Mouse (Mus musculus) liver, embryonic 14.5 days (tissue): ENCODE data around the gene Kctd20. TPM values are rescaled to one million over a fixed set of nuclear protein-coding genes. Genes with fewer than 3 reads are reported as not detected.
A peak's percentile ranks its signal among the peaks of the same experiment; 100 is the strongest.

ENCODE experiments used
- ATAC-seq: fragments of 200-750 bp; cut with Nextera tagmentation; 2 replicates; pipeline ENCODE4 v1.8.0; 2017; ENCODE audit warnings: moderate number of reproducible peaks, mild to moderate bottlenecking, moderate library complexity; ENCODE audit not compliant: insufficient read depth
- DNase-seq, 3 experiments: peaks; one replicate each; pipeline ENCODE4 v3.0.0-alpha.2; 2012 to 2013; ENCODE audit warnings: low read depth in 3 of 3, low spot score in 3 of 3
- H3K27ac ChIP-seq: fragments of 300-500 bp; sonication (generic); 2 replicates; pipeline ENCODE4 v1.5.1; 2014; ENCODE audit warnings: moderate library complexity, mild to moderate bottlenecking, control low read depth, inconsistent platforms
- H3K27me3 ChIP-seq: fragments of 300-500 bp; sonication (generic); 2 replicates; pipeline ENCODE4 v1.6.1; 2014; ENCODE audit warnings: mild to moderate bottlenecking, low read length, moderate library complexity; ENCODE audit not compliant: control insufficient read depth, insufficient read depth
- H3K36me3 ChIP-seq: fragments of 300-500 bp; sonication (generic); replicated peaks from 2 replicates; pipeline ENCODE4 v1.6.1; 2014; ENCODE audit warnings: low read depth; ENCODE audit not compliant: control insufficient read depth, insufficient read depth
- H3K4me1 ChIP-seq, 2 experiments: fragments of 200-500 bp in 1 of 2; fragments of 300-500 bp in 1 of 2; sonication (generic) in 1 of 2; replicated peaks; 2 replicates each; pipeline ENCODE4 v1.6.1; 2012 to 2014; ENCODE audit warnings: antibody characterized with exemption in 1 of 2, inconsistent platforms in 1 of 2, low read length in 1 of 2; ENCODE audit not compliant: control insufficient read depth in 2 of 2, insufficient read depth in 2 of 2
- H3K4me2 ChIP-seq: fragments of 300-500 bp; sonication (generic); 2 replicates; pipeline ENCODE4 v1.6.1; 2014; ENCODE audit warnings: low read depth, mild to moderate bottlenecking, control low read depth, moderate library complexity
- H3K4me3 ChIP-seq, 2 experiments: fragments of 200-500 bp in 1 of 2; fragments of 300-500 bp in 1 of 2; sonication (generic) in 1 of 2; 2 replicates each; pipeline ENCODE4 v1.5.1; 2012 to 2014; ENCODE audit warnings: low read depth in 2 of 2, low read length in 2 of 2, mild to moderate bottlenecking in 2 of 2, control low read depth in 1 of 2, inconsistent platforms in 1 of 2, moderate library complexity in 1 of 2; ENCODE audit not compliant: insufficient read depth in 1 of 2
- H3K9ac ChIP-seq: fragments of 300-500 bp; sonication (generic); replicated peaks from 2 replicates; pipeline ENCODE4 v1.6.1; 2014; ENCODE audit warnings: mild to moderate bottlenecking, control low read depth, moderate library complexity
- H3K9me3 ChIP-seq: fragments of 300-500 bp; sonication (generic); 2 replicates; pipeline ENCODE4 v1.6.1; 2016; ENCODE audit warnings: low read length, mixed read lengths; ENCODE audit not compliant: control insufficient read depth
- CTCF ChIP-seq: IDR thresholded peaks from 2 replicates; pipeline ENCODE4 v1.5.1; 2016; ENCODE audit warnings: antibody characterized with exemption, low read depth, control low read depth
- EP300 ChIP-seq: IDR thresholded peaks from 2 replicates; pipeline ENCODE4 v1.6.1; 2016; ENCODE audit warnings: antibody characterized with exemption, low read depth
- WGBS: fragments of 180-500 bp; shearing (Covaris S2); extraction: QIAGEN DNeasy Blood & Tissue Kit; methylation state at CpG from one replicate; pipeline ENCODE4 v1.1.7; 2014; ENCODE audit not compliant: insufficient replicate concordance; 5-methylcytosine and 5-hydroxymethylcytosine counted together
- polyA plus RNA-seq, 2 experiments: library from polyadenylated mRNA; depleted of rRNA in 1 of 2; stranded (reverse) in 1 of 2; unstranded in 1 of 2; fragments of >200 nt; fragmentation: Nextera tagmentation in 1 of 2; extraction: Ambion mirVana in 1 of 2; gene quantifications; 2 replicates each; pipeline versions ENCODE4 v1.2.1 to v1.2.3; 2012 to 2014

Gene Kctd20
- polyA plus RNA-seq, 2 experiments, result 30.4 to 55.3 TPM

- H3K4me2 ChIP-seq, result peak overlapping the region; percentile 47
- DNase-seq (no peak), ATAC-seq (no peak)
- H3K4me3 ChIP-seq, result peak overlapping the region in 1 of 2 experiments; percentile 12; a peak in 1 of 4 replicates
- H3K27ac ChIP-seq, result no peak overlapping the region
- TF ChIP-seq EP300 (no peak), CTCF (peak; percentile 75)
- no peak overlapping the region for H3K9ac ChIP-seq
- H3K27me3 ChIP-seq, result peaks cover 6% of the 10 kb centered on the region
- WGBS, result 3% methylated on average over 29 of the region's 29 CpGs
- no peaks in the 10 kb centered on the region; a peak in 1 of 4 replicates for H3K4me1 ChIP-seq
- H3K36me3 ChIP-seq, result no peaks in the 10 kb centered on the region
- no peaks in the 10 kb centered on the region for H3K9me3 ChIP-seq
Measured at GRCm38 (mm10) chr17:28909252-28909941, 42.4 kb upstream of the Kctd20 start.

GRCm38 (mm10) chr17:28910139-28910538 is 41.6 kb upstream of the Kctd20 start:
- ATAC-seq (no peak), DNase-seq (no peak)
- Histone ChIP-seq H3K4me1 (no peaks in the 10 kb centered on the region; a peak in 1 of 4 replicates), H3K4me2 (peak overlapping the region; percentile 47; the same call in 1 of the 2 replicates), H3K36me3 (no peaks in the 10 kb centered on the region), H3K9me3 (no peaks in the 10 kb centered on the region), H3K4me3 (no peak overlapping the region), H3K27ac (no peak overlapping the region), H3K9ac (no peak overlapping the region), H3K27me3 (peaks cover 6% of the 10 kb centered on the region)
- peak; percentile 44 for TF ChIP-seq CTCF
- no peak for TF ChIP-seq EP300
- WGBS, result 53% methylated on average over 7 of the region's 7 CpGs

GRCm38 (mm10) chr17:28913200-28913599 is 38.5 kb upstream of the Kctd20 start:
- H3K27ac ChIP-seq, result no peak overlapping the region
- peaks cover 6% of the 10 kb centered on the region for H3K27me3 ChIP-seq
- no peaks in the 10 kb centered on the region for H3K9me3 ChIP-seq
- TF ChIP-seq EP300 (no peak), CTCF (no peak)
- WGBS, result 57% methylated on average over 5 of the region's 5 CpGs
- H3K4me1 ChIP-seq, result no peaks in the 10 kb centered on the region; a peak in 1 of 4 replicates
- no peak overlapping the region for H3K9ac ChIP-seq
- ATAC-seq, result no peak
- H3K36me3 ChIP-seq, result no peaks in the 10 kb centered on the region
- H3K4me3 ChIP-seq, result no peak overlapping the region
- H3K4me2 ChIP-seq, result no peak overlapping the region
- DNase-seq, result no peak

GRCm38 (mm10) chr17:28913940-28914339 is 37.8 kb upstream of the Kctd20 start:
- 70% methylated on average over 6 of the region's 6 CpGs for WGBS
- Histone ChIP-seq H3K9ac (no peak overlapping the region), H3K4me2 (no peak overlapping the region), H3K27me3 (peaks cover 6% of the 10 kb centered on the region), H3K4me1 (no peaks in the 10 kb centered on the region; a peak in 1 of 4 replicates), H3K36me3 (no peaks in the 10 kb centered on the region), H3K4me3 (no peak overlapping the region), H3K27ac (no peak overlapping the region), H3K9me3 (no peaks in the 10 kb centered on the region)
- TF ChIP-seq EP300, result no peak
- TF ChIP-seq CTCF, result no peak
- no peak for DNase-seq
- no peak for ATAC-seq

- H3K4me2 ChIP-seq, result no peak within 1 kb of the TSS
- DNase-seq, result no peak
- no peak within 1 kb of the TSS for H3K9ac ChIP-seq
- H3K4me1 ChIP-seq, result no peaks in the 10 kb centered on the region
- H3K27me3 ChIP-seq, result no peaks in the 10 kb centered on the region; the same call in 1 of the 2 replicates
- no peak for ATAC-seq
- H3K27ac ChIP-seq, result no peak within 1 kb of the TSS
- no peak for TF ChIP-seq CTCF
- no peak for TF ChIP-seq EP300
- H3K9me3 ChIP-seq, result no peaks in the 10 kb centered on the region
- H3K4me3 ChIP-seq, result no peak within 1 kb of the TSS
- 56% methylated on average over 12 of the region's 12 CpGs for WGBS
- H3K36me3 ChIP-seq, result no peaks in the 10 kb centered on the region
Measured at GRCm38 (mm10) chr17:28915060-28915628, 36.6 kb upstream of the Kctd20 start, which contains the start of gene 4930539E08Rik. TSS of gene 4930539E08Rik (minus strand) at chr17:28915324.
